Mouse (Mus musculus) heart, embryonic 16.5 days (tissue): Measurements from ENCODE around the gene Efl1. TPM values are rescaled to one million over a fixed set of nuclear protein-coding genes. Genes with fewer than 3 reads are reported as not detected.

Experiments
- ATAC-seq: fragments of 200-750 bp; cut with Nextera tagmentation; replicated peaks from 2 replicates; pipeline ENCODE4 v1.8.0; 2017; ENCODE audit warnings: moderate number of reproducible peaks; ENCODE audit not compliant: insufficient read depth, low FRiP score; ENCODE audit errors: extremely low read depth
- H3K27ac ChIP-seq: fragments of 300-500 bp; sonication (generic); 2 replicates; pipeline ENCODE4 v1.5.1; 2014; ENCODE audit warnings: mild to moderate bottlenecking, low read length, control low read depth, moderate library complexity
- H3K27me3 ChIP-seq: fragments of 300-500 bp; sonication (generic); 2 replicates; pipeline ENCODE4 v1.6.1; 2014; ENCODE audit warnings: low read length, mixed read lengths; ENCODE audit not compliant: control insufficient read depth, insufficient read depth
- H3K36me3 ChIP-seq: fragments of 300-500 bp; sonication (generic); 2 replicates; pipeline ENCODE4 v1.6.1; 2014; ENCODE audit not compliant: control insufficient read depth, insufficient read depth
- H3K4me1 ChIP-seq: fragments of 300-500 bp; sonication (generic); 2 replicates; pipeline ENCODE4 v1.6.1; 2014; ENCODE audit warnings: low read length, mixed read lengths; ENCODE audit not compliant: control insufficient read depth, insufficient read depth
- H3K4me2 ChIP-seq: fragments of 300-500 bp; sonication (generic); 2 replicates; pipeline ENCODE4 v1.6.1; 2014; ENCODE audit warnings: low read depth, mild to moderate bottlenecking, control low read depth, low read length
- H3K4me3 ChIP-seq: fragments of 300-500 bp; sonication (generic); 2 replicates; pipeline ENCODE4 v1.5.1; 2014; ENCODE audit warnings: mild to moderate bottlenecking, control low read depth, low read length
- H3K9ac ChIP-seq: fragments of 300-500 bp; sonication (generic); 2 replicates; pipeline ENCODE4 v1.6.1; 2014; ENCODE audit warnings: low read length, control low read depth
- H3K9me3 ChIP-seq: fragments of 300-500 bp; sonication (generic); replicated peaks from 2 replicates; pipeline ENCODE4 v1.6.1; 2016; ENCODE audit warnings: low read length; ENCODE audit not compliant: control insufficient read depth
- WGBS: fragments of 180-500 bp; shearing (Covaris S2); extraction: QIAGEN DNeasy Blood & Tissue Kit; methylation state at CpG from one replicate; pipeline ENCODE4 v1.1.7; 2014; 5-methylcytosine and 5-hydroxymethylcytosine counted together
- polyA plus RNA-seq: library from polyadenylated mRNA; unstranded; fragments of >200 nt; fragmentation: Nextera tagmentation; extraction: Ambion mirVana; gene quantifications from 2 replicates; pipeline ENCODE4 v1.2.1, GENCODE M21; 2015

The Efl1 gene
- polyA plus RNA-seq, 1 experiment from 2014 or later: 15.0 TPM

GRCm38 (mm10) chr7:82715210-82715911 is 66.9 kb downstream of the Efl1 start:
- Histone ChIP-seq H3K4me3 (no peak overlapping the region), H3K4me1 (peaks cover 6% of the 10 kb centered on the region), H3K27ac (no peak overlapping the region), H3K36me3 (no peaks in the 10 kb centered on the region), H3K27me3 (no peaks in the 10 kb centered on the region), H3K9me3 (no peaks in the 10 kb centered on the region), H3K4me2 (no peak overlapping the region), H3K9ac (no peak overlapping the region)
- 33% methylated on average over 7 of the region's 7 CpGs for WGBS
- ATAC-seq: peak; percentile 74

- Histone ChIP-seq H3K4me2 (no peak overlapping the region), H3K4me1 (peaks cover 12% of the 10 kb centered on the region), H3K27me3 (no peaks in the 10 kb centered on the region), H3K27ac (no peak overlapping the region), H3K9ac (no peak overlapping the region), H3K9me3 (no peaks in the 10 kb centered on the region), H3K36me3 (no peaks in the 10 kb centered on the region), H3K4me3 (no peak overlapping the region)
- ATAC-seq: no peak
- WGBS: 59% methylated on average over 8 of the region's 8 CpGs
These were observed 67.6 kb downstream of the Efl1 start for GRCm38 (mm10) chr7:82715912-82716601.

- WGBS: 64% methylated on average over 5 of the region's 5 CpGs
- Histone ChIP-seq H3K9me3 (no peaks in the 10 kb centered on the region), H3K36me3 (no peaks in the 10 kb centered on the region), H3K4me2 (no peak overlapping the region), H3K27ac (no peak overlapping the region), H3K27me3 (no peaks in the 10 kb centered on the region), H3K4me1 (peaks cover 27% of the 10 kb centered on the region), H3K4me3 (no peak overlapping the region), H3K9ac (no peak overlapping the region)
- ATAC-seq: no peak
These were observed 70.9 kb downstream of the Efl1 start for GRCm38 (mm10) chr7:82719285-82719684.

GRCm38 (mm10) chr7:82719740-82720139 is 71.3 kb downstream of the Efl1 start:
- ATAC-seq: peak; percentile 34; the same call in 1 of the 2 replicates
- Histone ChIP-seq H3K4me1 (peaks cover 27% of the 10 kb centered on the region), H3K4me3 (no peak overlapping the region), H3K9me3 (no peaks in the 10 kb centered on the region), H3K36me3 (no peaks in the 10 kb centered on the region), H3K9ac (no peak overlapping the region), H3K27me3 (no peaks in the 10 kb centered on the region), H3K27ac (no peak overlapping the region), H3K4me2 (no peak overlapping the region)
- 48% methylated on average over 5 of the region's 5 CpGs for WGBS

- Histone ChIP-seq H3K27me3 (no peaks in the 10 kb centered on the region), H3K9ac (no peak overlapping the region), H3K9me3 (no peaks in the 10 kb centered on the region), H3K36me3 (no peaks in the 10 kb centered on the region), H3K27ac (peak overlapping the region; percentile 61), H3K4me1 (peaks cover 31% of the 10 kb centered on the region), H3K4me2 (peak overlapping the region; percentile 38), H3K4me3 (no peak overlapping the region)
- no peak; the same call in 1 of the 2 replicates for ATAC-seq
- WGBS: 55% methylated on average over 7 of the region's 7 CpGs
These were observed 72.1 kb downstream of the Efl1 start for GRCm38 (mm10) chr7:82720501-82720900.

- H3K4me1 ChIP-seq: peaks cover 31% of the 10 kb centered on the region
- no peaks in the 10 kb centered on the region for H3K36me3 ChIP-seq
- H3K27me3 ChIP-seq: no peaks in the 10 kb centered on the region
- peak overlapping the region; percentile 61 for H3K27ac ChIP-seq
- H3K4me2 ChIP-seq: peak overlapping the region; percentile 38
- no peaks in the 10 kb centered on the region for H3K9me3 ChIP-seq
- H3K4me3 ChIP-seq: no peak overlapping the region
- no peak overlapping the region for H3K9ac ChIP-seq
- no peak for ATAC-seq
- 3% methylated on average over 7 of the region's 7 CpGs for WGBS
These were observed 72.5 kb downstream of the Efl1 start for GRCm38 (mm10) chr7:82720906-82721305.

GRCm38 (mm10) chr7:82722486-82723123 is 74.2 kb downstream of the Efl1 start:
- H3K9me3 ChIP-seq: no peaks in the 10 kb centered on the region
- no peaks in the 10 kb centered on the region for H3K36me3 ChIP-seq
- peaks cover 31% of the 10 kb centered on the region for H3K4me1 ChIP-seq
- no peak for ATAC-seq
- no peak overlapping the region for H3K9ac ChIP-seq
- no peak overlapping the region for H3K4me3 ChIP-seq
- H3K27ac ChIP-seq: 0 out of 2 replicates have a peak overlapping the region, but pooled peaks have one; percentile 4
- no peak overlapping the region for H3K4me2 ChIP-seq
- no peaks in the 10 kb centered on the region for H3K27me3 ChIP-seq
- 41% methylated on average over 7 of the region's 7 CpGs for WGBS

- Histone ChIP-seq H3K27me3 (no peaks in the 10 kb centered on the region), H3K9ac (no peak overlapping the region), H3K36me3 (no peaks in the 10 kb centered on the region), H3K4me1 (peaks cover 31% of the 10 kb centered on the region), H3K4me2 (no peak overlapping the region), H3K27ac (no peak overlapping the region), H3K4me3 (no peak overlapping the region), H3K9me3 (no peaks in the 10 kb centered on the region)
- WGBS: 78% methylated on average over 7 of the region's 7 CpGs
- no peak for ATAC-seq
These were observed 74.9 kb downstream of the Efl1 start for GRCm38 (mm10) chr7:82723151-82723871.
